Mouse (Mus musculus) CD4-positive, CD25-positive, alpha-beta regulatory T cell, adult 4 months (primary cell): Measurements from ENCODE around the gene Sf3b2. TPM values are rescaled to one million over a fixed set of nuclear protein-coding genes. Genes with fewer than 3 reads are reported as not detected.

Experiments
- ATAC-seq: one replicate; pipeline ENCODE4 v1.8.0; 2017
- polyA plus RNA-seq, 2 experiments: library from polyadenylated mRNA; unstranded; fragments of 100-300 nt; shearing (Covaris generic); gene quantifications; one replicate each; pipeline ENCODE4 v1.2.1; 2017

The Sf3b2 gene
- 100 to 1,000 TPM; 341 to 465 TPM for polyA plus RNA-seq

GRCm38 (mm10) chr19:5294972-5295735 lies at the start of gene Sf3b2:
Sf3b2 (minus strand) TSS chr19:5295455.
- ATAC-seq: peak; percentile 99

DNA sequence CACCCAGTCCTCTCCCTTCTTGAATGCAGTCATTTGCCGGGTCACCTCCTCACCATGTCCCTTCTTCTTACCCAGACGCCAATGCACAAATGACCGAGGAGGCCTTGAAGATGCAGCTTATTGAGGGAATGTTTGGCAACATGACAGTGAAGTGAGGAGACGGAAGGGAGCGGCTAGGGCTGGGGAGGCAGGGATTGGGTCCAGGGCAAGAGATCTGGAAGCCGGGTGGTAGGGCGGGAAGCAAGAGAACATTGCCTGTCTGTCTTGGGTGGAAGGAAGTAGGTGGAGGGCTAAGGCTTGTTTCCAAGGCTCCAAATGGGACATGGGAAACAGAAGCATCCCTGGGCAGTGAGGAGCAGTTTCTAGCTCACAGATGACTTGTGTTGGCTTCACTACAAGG lies 46.1 kb upstream of the Sf3b2 start:
- ATAC-seq: no peak

GRCm38 (mm10) chr19:5337975-5338374 lies 42.7 kb upstream of the Sf3b2 start:
- ATAC-seq: no peak

DNA sequence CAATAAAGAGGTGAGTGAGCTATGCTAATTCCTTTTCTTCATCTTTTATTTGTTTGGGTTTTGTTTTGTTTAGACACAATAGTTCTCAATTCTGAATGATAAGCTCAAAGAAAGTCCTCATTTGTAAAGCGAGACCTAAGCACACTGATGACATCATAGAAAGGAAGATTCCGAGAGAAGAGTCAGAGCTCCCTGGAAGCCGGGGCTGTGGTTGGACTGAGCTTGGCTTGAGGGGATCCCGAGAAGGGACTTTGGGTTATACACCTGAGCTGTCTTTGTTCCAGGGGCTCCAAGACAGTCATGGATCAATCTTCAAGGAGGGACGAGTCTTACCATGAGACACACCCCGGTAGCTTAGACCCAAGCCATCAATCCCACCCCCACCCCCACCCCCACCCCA lies 40.2 kb upstream of the Sf3b2 start, which contains the start of gene Catsper1:
Gene Catsper1 (plus strand): TSS at position 301 of the 400 bp plus-strand sequence.
- no peak for ATAC-seq

GRCm38 (mm10) chr19:5334741-5335140 lies 39.5 kb upstream of the Sf3b2 start:
- ATAC-seq: no peak

DNA sequence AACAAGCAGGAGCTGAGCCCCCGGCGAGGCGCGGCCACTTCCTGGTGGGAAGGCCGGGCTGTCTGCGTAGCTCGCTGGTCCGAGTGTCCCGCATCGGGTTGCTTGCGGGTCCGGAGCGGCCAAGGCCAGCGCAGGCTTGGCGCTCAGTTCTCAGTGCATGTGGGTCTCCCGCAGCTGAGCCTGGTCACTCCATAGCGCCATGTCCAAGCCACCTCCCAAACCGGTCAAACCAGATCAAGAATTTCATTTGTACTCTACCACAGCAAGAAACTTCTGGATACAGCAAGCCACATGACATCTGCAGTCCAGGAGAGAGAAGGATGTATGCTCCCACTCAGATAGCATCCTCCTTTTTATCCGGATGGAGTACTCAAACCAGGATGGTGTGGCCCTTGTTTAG lies 32.7 kb upstream of the Sf3b2 start:
- no peak for ATAC-seq

GRCm38 (mm10) chr19:5323801-5324200 lies 28.5 kb upstream of the Sf3b2 start:
- peak; percentile 89 for ATAC-seq

DNA sequence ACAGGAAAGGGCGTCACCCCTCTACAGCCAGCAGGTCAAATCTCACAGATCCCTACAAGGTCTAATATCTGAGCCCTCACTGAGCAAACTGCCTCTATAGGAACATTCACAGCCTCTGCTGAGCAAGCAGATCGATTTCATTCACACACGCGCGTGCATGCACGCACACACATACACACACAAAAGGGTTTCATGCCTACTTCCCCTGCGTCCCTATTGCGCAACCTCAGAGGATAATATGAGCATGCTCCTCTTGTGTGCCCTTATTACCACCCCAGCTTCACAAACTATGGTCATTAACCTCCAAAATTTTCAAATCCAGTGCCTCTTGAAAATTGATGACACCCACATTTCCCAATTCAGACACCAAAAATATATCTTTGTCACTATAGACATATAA lies 17.9 kb upstream of the Sf3b2 start:
- ATAC-seq: no peak

DNA sequence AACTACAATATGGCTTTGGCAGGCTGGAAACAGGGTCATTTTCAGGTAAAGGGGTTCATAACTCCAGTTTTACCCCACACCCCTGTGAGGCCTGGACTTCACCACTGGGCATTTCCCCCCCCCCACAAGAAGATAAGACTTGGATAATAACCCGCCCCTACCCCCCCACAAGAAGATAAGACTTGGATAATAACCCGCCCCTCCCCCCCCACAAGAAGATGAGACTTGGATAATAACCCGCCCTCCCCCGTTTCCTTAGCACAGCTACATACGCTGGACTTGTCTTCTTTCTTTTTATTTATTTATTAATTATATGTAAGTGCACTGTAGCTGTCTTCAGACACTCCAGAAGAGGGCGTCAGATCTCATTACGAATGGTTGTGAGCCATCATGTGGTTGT lies 13.8 kb upstream of the Sf3b2 start:
- no peak for ATAC-seq

DNA sequence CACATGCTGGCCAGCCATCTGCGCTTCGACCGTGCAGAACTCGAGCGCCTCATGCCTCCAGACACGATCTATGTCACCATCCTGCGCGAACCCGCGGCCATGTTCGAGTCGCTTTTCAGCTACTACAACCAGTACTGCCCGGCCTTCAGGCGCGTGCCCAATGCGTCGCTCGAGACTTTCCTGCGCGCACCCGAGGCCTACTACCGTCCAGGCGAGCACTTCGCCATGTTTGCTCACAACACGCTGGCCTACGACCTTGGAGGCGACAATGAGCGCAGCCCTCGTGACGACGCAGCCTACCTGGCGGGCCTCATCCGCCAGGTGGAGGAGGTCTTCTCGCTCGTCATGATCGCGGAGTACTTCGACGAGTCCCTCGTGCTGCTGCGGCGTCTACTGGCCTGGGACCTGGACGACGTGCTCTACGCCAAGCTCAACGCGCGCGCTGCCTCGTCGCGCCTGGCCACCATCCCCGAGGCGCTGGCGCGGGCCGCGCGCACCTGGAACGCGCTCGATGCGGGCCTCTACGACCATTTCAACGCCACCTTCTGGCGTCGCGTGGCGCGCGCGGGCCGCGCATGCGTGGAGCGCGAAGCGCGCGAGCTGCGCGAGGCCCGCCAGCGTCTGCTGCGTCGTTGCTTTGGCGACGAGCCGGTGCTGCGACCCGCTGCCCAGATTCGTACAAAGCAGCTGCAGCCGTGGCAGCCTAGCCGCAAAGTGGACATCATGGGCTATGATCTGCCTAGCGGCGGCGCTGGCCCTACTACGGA lies 11.9 kb upstream of the Sf3b2 start:
- no peak for ATAC-seq

DNA sequence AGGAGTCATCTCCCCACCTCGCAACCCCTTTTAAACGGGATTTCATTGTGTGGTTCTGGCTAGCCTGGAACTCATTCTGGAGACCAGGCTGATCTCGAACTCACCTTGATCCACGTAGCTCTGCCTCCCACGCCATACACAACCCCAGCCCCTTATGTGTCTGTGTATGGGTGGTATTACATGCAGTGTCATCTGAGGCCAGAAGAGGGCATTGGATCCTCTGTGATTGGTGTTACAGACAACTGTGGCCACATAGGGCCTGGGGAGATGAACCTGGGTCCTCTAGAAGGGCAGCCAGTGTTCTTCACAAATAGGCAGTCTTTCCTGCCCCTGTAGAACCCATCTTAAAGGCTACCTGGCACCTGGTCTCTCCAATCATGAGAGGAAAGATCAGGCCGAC lies 11.0 kb upstream of the Sf3b2 start:
- ATAC-seq: no peak

DNA sequence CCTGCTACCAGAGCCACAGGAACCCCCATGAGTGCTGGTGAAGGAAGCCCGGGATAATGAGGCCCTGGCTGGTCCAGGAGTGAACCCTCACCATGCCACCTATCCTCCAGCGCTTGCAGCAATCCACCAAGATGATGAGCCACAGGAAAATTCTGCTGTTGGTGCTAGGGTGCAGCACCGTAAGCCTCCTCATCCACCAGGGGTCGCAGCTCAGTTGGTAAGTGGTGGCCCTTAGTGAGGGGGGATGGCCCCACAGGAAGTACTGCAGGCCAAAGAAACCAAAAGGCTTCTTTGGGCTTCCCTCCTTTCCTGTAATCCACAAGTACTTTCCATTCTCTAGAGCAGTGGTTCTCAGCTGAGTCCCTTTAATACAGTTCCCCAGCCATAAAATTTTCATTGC lies 7.2 kb upstream of the Sf3b2 start:
- peak; percentile 84 for ATAC-seq

- no peak for ATAC-seq
These were observed 5.3 kb upstream of the Sf3b2 start for GRCm38 (mm10) chr19:5300588-5300987.

DNA sequence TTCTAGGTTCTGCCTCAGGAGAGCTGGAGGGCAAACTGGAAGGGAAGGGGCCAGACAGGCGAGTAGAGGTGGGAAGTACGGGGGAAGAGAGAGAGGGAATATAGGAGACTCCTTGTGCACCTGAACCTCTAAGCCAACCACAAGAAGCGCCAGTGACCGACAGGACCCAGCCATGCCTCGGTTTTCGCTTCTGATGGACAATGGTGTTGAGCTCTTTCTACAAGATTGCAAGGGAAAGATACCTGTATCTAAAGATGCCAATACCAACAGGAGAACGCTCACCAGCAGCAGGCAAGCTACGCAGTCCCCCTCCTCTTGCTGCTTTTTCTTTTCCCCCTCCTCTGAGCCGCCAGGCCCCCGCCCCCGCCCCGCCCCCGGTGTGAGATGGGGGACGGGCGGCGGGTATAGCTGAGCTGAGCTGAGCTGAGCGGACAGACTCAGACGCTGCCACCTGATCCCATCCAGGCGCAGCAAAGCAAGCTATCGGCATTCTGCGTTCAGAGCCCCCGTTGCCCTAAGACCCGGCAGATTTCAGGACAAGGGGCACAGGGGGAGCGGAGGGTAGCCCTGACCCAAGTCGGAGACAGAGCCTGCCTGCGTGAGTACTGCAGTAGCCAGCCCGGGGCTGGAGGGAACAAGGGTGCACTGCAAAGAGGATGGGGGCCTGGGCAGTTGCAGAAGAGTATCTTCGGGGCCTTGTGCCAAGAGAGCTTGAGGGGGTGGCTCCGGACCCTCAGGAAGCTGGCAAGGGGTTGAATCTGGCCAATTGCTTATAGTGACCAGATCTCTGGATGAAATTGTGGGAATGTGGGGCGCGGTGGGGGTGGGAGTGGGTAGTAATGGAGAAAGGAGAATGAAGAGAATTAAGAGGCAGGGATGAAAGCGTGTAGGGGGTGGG lies 2.9 kb upstream of the Sf3b2 start, which contains the start of gene Gal3st3:
Gene Gal3st3 (plus strand): TSS at position 429 of the 898 bp plus-strand sequence.
- no peak for ATAC-seq

- ATAC-seq: no peak
These were observed 1.4 kb upstream of the Sf3b2 start for GRCm38 (mm10) chr19:5296630-5297029.

DNA sequence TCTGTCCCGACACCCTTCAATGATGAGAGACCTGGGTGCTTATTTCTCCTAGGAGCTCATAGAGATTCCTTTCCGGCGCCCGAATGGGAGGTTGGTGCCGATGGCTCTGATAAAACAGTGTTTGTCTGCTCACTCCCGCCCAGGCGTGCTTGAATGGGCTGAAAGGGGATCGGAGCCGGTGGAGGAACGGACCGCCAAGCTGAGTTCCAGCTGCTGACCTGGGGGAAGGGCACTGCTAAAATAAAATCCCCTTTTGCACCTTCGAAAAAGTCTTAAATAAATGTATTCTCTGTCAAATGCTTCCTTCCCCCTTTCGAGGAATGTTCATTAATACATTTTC lies 451 bp upstream of the Sf3b2 start:
- peak; percentile 9 for ATAC-seq

DNA sequence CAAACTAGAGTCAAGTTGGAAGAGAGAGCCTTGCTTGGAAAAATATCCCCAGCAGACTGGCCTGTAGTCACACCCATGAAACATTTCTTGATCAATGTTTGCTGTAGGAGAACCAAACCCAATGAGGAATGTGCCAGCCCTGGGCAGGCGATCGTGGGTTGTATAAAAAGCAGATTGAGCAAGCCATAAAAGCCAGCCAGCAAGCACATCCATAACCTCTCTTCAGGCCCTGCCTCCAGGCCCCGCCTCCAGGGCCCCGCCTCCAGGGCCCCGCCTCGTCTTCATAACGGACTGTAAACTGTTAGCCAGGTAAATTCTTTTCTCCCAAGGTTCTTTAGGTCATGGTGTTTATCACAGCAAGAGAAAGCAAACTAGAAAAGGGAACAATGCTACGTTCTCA lies 16.9 kb downstream of the Sf3b2 start:
- no peak for ATAC-seq

- ATAC-seq: no peak
These were observed 18.1 kb downstream of the Sf3b2 start for GRCm38 (mm10) chr19:5277140-5277539.

GRCm38 (mm10) chr19:5276531-5276930 lies 18.7 kb downstream of the Sf3b2 start:
- no peak for ATAC-seq

DNA sequence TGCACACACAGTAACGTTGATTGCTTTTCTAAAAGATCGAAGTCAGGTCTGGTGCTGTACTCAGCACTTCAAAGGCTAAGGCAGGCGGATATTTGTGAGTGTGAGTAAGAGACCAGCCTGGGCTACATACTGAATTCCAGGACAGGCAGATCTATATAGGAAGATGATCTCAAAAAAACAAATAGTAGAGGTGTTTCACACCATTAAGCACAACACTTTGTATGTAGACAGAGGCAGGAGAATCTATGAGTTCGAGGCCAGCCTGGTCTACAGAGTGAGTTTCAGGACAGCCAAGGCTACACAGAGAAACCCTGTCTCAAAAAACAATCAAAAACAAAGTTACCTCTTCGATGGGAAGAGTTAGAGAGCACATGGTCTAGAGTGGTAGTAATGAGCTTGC lies 19.5 kb downstream of the Sf3b2 start:
- ATAC-seq: no peak

DNA sequence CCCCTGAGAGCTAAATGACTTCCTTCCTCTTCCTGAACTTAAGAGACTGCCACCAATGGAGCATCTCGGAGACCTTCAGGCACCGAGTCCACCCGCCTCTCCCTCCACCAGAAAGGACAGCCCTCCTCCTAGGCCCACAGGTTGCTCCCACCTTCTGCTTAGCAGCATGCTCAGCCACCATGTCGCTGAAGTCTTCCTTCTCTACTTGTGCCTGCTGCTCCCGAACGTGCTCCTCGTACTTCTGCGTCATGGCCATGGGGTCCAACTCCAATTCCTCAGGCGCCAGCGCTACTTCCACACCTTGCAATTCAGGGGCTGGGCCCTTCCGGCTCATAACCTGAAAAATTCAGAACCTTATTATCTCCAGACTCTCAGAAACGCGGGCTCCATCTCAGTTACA lies 20.6 kb downstream of the Sf3b2 start:
- no peak for ATAC-seq

GRCm38 (mm10) chr19:5273916-5274315 lies 21.3 kb downstream of the Sf3b2 start:
- no peak for ATAC-seq
